Mouse (Mus musculus): Measurements from ENCODE around the gene Herc3. TPM values are rescaled to one million over a fixed set of nuclear protein-coding genes. Genes with fewer than 3 reads are reported as not detected.

Herc3 gene
- polyA plus RNA-seq, 1 experiment: 95.9 TPM

GRCm38 (mm10) chr6:58921623-58922022 lies 90.4 kb downstream of the Herc3 start:
- Histone ChIP-seq H3K4me1 (replicated peaks; ENCODE audit: control insufficient read depth, insufficient read depth, low read length) (no peaks in the 10 kb centered on the region), H3K27me3 (ENCODE audit: control insufficient read depth, insufficient read depth, low read length) (no peaks in the 10 kb centered on the region), H3K4me3 (ENCODE audit: control insufficient read depth, insufficient read depth, low read length) (no peak overlapping the region), H3K27ac (ENCODE audit: control insufficient read depth, insufficient read depth, low read length) (no peak overlapping the region), H3K36me3 (ENCODE audit: control insufficient read depth, insufficient read depth, low read length) (peaks cover 10% of the 10 kb centered on the region)
- TF ChIP-seq POLR2A (IDR thresholded peaks at IDR 0.05; ENCODE audit: control insufficient read depth, extremely low read depth, insufficient read depth, low read length, poor library complexity) (no peak), CTCF (IDR thresholded peaks at IDR 0.05; ENCODE audit: borderline replicate concordance, control insufficient read depth, extremely low read depth, insufficient read depth, low read length, poor library complexity) (no peak)
- DNase-seq: no peak
- WGBS: 69% methylated on average over 3 of the region's 3 CpGs

- H3K27me3 ChIP-seq (ENCODE audit: control insufficient read depth, insufficient read depth, low read length): no peaks in the 10 kb centered on the region
- no peak for TF ChIP-seq CTCF (IDR thresholded peaks at IDR 0.05; ENCODE audit: borderline replicate concordance, control insufficient read depth, extremely low read depth, insufficient read depth, low read length, poor library complexity)
- no peak for TF ChIP-seq POLR2A (IDR thresholded peaks at IDR 0.05; ENCODE audit: control insufficient read depth, extremely low read depth, insufficient read depth, low read length, poor library complexity)
- no peak overlapping the region for H3K4me3 ChIP-seq (ENCODE audit: control insufficient read depth, insufficient read depth, low read length)
- H3K4me1 ChIP-seq (replicated peaks; ENCODE audit: control insufficient read depth, insufficient read depth, low read length): no peaks in the 10 kb centered on the region
- no peak for DNase-seq
- 94% methylated on average over 5 of the region's 5 CpGs for WGBS
- no peak overlapping the region for H3K27ac ChIP-seq (ENCODE audit: control insufficient read depth, insufficient read depth, low read length)
- peaks cover 4% of the 10 kb centered on the region; the same call in 1 of the 2 replicates for H3K36me3 ChIP-seq (ENCODE audit: control insufficient read depth, insufficient read depth, low read length)
Measured at GRCm38 (mm10) chr6:58922511-58922910, 91.2 kb downstream of the Herc3 start.

GRCm38 (mm10) chr6:58927881-58928280 lies 96.6 kb downstream of the Herc3 start:
- TF ChIP-seq POLR2A (IDR thresholded peaks at IDR 0.05; ENCODE audit: control insufficient read depth, extremely low read depth, insufficient read depth, low read length, poor library complexity): no peak
- no peak for TF ChIP-seq CTCF (IDR thresholded peaks at IDR 0.05; ENCODE audit: borderline replicate concordance, control insufficient read depth, extremely low read depth, insufficient read depth, low read length, poor library complexity)
- no peaks in the 10 kb centered on the region for H3K36me3 ChIP-seq (ENCODE audit: control insufficient read depth, insufficient read depth, low read length)
- no peak overlapping the region for H3K4me3 ChIP-seq (ENCODE audit: control insufficient read depth, insufficient read depth, low read length)
- H3K4me1 ChIP-seq (replicated peaks; ENCODE audit: control insufficient read depth, insufficient read depth, low read length): no peaks in the 10 kb centered on the region
- H3K27me3 ChIP-seq (ENCODE audit: control insufficient read depth, insufficient read depth, low read length): no peaks in the 10 kb centered on the region
- no peak overlapping the region for H3K27ac ChIP-seq (ENCODE audit: control insufficient read depth, insufficient read depth, low read length)
- DNase-seq: no peak
- WGBS: 95% methylated on average over 2 of the region's 2 CpGs

GRCm38 (mm10) chr6:58929911-58930431 lies 98.7 kb downstream of the Herc3 start:
- H3K27ac ChIP-seq (ENCODE audit: control insufficient read depth, insufficient read depth, low read length): no peak overlapping the region
- no peak for DNase-seq
- no peak overlapping the region for H3K4me3 ChIP-seq (ENCODE audit: control insufficient read depth, insufficient read depth, low read length)
- H3K27me3 ChIP-seq (ENCODE audit: control insufficient read depth, insufficient read depth, low read length): no peaks in the 10 kb centered on the region
- H3K4me1 ChIP-seq (replicated peaks; ENCODE audit: control insufficient read depth, insufficient read depth, low read length): no peaks in the 10 kb centered on the region
- H3K36me3 ChIP-seq (ENCODE audit: control insufficient read depth, insufficient read depth, low read length): no peaks in the 10 kb centered on the region
- TF ChIP-seq CTCF (IDR thresholded peaks at IDR 0.05; ENCODE audit: borderline replicate concordance, control insufficient read depth, extremely low read depth, insufficient read depth, low read length, poor library complexity): no peak
- WGBS: 94% methylated on average over 9 of the region's 9 CpGs

- Histone ChIP-seq H3K4me1 (replicated peaks; ENCODE audit: control insufficient read depth, insufficient read depth, low read length) (no peaks in the 10 kb centered on the region), H3K27ac (ENCODE audit: control insufficient read depth, insufficient read depth, low read length) (no peak overlapping the region), H3K27me3 (ENCODE audit: control insufficient read depth, insufficient read depth, low read length) (no peaks in the 10 kb centered on the region), H3K4me3 (ENCODE audit: control insufficient read depth, insufficient read depth, low read length) (no peak overlapping the region), H3K36me3 (ENCODE audit: control insufficient read depth, insufficient read depth, low read length) (no peaks in the 10 kb centered on the region)
- no peak for TF ChIP-seq POLR2A (IDR thresholded peaks at IDR 0.05; ENCODE audit: control insufficient read depth, extremely low read depth, insufficient read depth, low read length, poor library complexity)
- TF ChIP-seq CTCF (IDR thresholded peaks at IDR 0.05; ENCODE audit: borderline replicate concordance, control insufficient read depth, extremely low read depth, insufficient read depth, low read length, poor library complexity): no peak
- WGBS: 93% methylated on average over 4 of the region's 4 CpGs
- DNase-seq: no peak
Measured at GRCm38 (mm10) chr6:58931149-58931548, 99.9 kb downstream of the Herc3 start.

GRCm38 (mm10) chr6:58932515-58933188 lies 101.4 kb downstream of the Herc3 start:
- H3K4me3 ChIP-seq (ENCODE audit: control insufficient read depth, insufficient read depth, low read length): no peak overlapping the region
- no peak for DNase-seq
- no peak for TF ChIP-seq POLR2A (IDR thresholded peaks at IDR 0.05; ENCODE audit: control insufficient read depth, extremely low read depth, insufficient read depth, low read length, poor library complexity)
- TF ChIP-seq CTCF (IDR thresholded peaks at IDR 0.05; ENCODE audit: borderline replicate concordance, control insufficient read depth, extremely low read depth, insufficient read depth, low read length, poor library complexity): no peak
- 94% methylated on average over 12 of the region's 12 CpGs for WGBS
- H3K27me3 ChIP-seq (ENCODE audit: control insufficient read depth, insufficient read depth, low read length): no peaks in the 10 kb centered on the region
- no peak overlapping the region for H3K27ac ChIP-seq (ENCODE audit: control insufficient read depth, insufficient read depth, low read length)
- no peaks in the 10 kb centered on the region for H3K36me3 ChIP-seq (ENCODE audit: control insufficient read depth, insufficient read depth, low read length)
- no peaks in the 10 kb centered on the region for H3K4me1 ChIP-seq (replicated peaks; ENCODE audit: control insufficient read depth, insufficient read depth, low read length)

Measured in thymus, adult 2 months (tissue).